Mouse (Mus musculus) monocyte, adult 2 months (primary cell): ENCODE measurements around the gene Agbl3.

Source experiments
- DNase-seq, 2 experiments: peaks; one replicate each; pipeline ENCODE4 v3.0.0; 2022; ENCODE audit warnings: low spot score in 2 of 2, low read depth in 1 of 2

Agbl3 gene

DNA sequence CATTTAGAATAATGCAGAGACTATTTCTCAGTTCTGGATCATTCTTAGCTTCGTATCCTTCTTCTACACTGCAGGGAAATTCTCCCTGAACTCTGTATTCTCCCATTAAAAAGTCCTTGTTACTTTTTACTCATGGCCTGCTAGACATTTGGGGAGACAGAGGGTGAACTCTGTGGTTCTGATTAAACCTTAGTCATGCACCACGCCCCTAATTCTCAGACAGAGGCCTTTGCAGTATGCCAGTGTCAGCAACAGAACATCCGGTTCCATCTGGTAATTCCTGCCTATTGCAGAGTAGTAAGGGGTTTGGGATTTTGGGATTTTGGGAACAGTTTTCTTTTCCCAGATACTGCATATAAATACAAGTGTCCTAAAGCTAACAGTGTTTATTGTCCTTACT is 16.6 kb downstream of the Agbl3 start:
- no peak for DNase-seq

DNA sequence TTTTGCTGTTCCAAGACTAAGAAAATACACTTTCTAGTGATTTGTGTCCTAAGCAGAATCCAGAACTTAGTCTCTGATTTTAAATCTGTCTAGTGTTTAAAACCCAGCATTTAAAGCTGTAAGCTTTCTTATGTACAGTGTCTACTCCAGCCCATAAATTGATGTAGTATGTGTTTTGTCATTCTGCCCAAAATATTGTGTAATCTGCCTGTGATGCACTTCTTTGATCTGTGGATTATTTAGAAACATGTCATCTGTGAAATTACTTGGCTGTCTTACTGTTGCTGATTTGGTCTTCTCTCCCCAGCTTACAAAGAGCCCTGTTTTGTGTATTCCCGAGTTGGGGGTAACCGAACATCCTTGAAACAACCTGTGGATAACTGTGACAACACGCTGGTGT is 17.7 kb downstream of the Agbl3 start:
- DNase-seq = no peak

GRCm38 (mm10) chr6:34805582-34805981 is 25.4 kb downstream of the Agbl3 start:
- no peak for DNase-seq

DNA sequence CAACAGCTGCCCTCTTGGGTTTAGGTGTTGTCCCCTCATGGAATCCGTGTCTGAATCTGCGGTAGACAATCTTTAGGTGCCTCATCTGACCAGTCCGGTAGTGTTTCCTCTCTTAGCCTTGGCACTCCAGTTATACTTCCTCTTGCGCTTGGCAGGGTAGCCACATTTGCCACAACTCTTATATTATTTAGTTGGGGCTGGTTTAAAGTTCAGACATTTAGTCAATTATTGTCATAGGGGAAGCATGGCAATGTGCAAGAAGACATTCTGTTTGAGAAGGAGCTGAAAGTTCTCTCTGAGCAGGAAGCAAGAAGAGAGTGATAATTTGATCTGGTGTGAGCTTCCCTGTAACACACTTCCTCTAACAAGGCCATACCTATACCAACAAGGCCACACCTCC is 30.4 kb downstream of the Agbl3 start:
- no peak for DNase-seq

- no peak for DNase-seq
Measured at GRCm38 (mm10) chr6:34824406-34824805, 44.2 kb downstream of the Agbl3 start.

DNA sequence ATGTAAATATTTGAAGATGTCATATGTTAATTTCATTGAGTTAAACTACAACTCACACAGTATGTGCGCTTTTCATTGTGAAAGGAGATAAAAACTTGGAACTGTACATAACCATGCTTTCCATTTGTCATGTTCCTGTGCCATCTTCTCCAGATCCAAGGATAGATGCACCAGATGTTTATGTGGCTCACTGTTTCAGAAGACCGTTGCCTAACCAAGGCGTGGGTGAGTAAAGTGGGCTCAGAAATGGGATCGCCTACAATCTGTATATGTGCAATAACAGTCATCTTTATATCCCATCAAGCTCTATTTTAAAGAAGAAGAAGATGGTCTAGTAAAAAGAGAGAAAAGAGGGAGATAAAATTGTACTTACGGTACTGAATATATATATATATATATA is 52.1 kb downstream of the Agbl3 start:
- no peak for DNase-seq

- DNase-seq = no peak
Measured at GRCm38 (mm10) chr6:34861546-34862053, 81.4 kb downstream of the Agbl3 start.

GRCm38 (mm10) chr6:34862381-34862780 is 82.1 kb downstream of the Agbl3 start:
- no peak for DNase-seq

GRCm38 (mm10) chr6:34862791-34863403 is 82.7 kb downstream of the Agbl3 start, which contains the start of gene Tmem140:
Tmem140 (plus strand) TSS chr6:34863146.
- peak in 1 of 2 experiments; percentile 26 for DNase-seq

DNA sequence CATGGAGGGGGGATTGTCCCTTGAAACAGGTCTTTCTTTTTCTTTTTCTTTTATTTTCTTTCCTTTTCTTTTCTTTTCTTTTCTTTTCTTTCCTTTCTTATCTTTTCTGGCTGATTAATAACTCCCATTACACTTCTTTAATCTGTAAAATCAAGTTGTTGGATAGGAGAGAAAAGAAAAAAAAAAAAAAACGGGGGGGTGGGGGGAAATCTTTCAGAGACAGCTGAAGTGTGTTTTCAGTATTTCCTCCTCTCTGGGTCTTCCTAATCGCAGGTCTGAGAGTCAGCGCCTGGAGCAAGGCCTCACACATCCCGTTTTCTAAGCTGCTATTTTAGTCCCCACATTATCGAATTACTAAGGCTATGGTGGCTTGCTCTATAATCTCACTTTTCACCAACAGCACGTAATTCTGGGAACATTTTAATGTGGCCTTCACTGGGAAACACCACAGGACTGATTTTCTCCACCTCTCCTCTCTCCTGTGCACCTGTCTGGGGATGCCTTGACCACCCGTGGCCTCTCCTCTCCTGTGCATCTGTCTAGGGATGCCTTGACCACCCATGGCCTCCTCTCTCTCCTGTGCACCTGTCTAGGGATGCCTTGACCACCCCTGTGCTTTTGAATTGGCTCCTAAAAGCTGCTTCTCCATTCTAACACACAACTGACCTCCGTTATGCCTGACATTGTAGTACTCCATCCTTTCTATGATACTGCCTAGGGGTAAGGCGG is 83.7 kb downstream of the Agbl3 start:
- DNase-seq = no peak

- DNase-seq = no peak
Measured at GRCm38 (mm10) chr6:34865213-34865612, 85.0 kb downstream of the Agbl3 start.

DNA sequence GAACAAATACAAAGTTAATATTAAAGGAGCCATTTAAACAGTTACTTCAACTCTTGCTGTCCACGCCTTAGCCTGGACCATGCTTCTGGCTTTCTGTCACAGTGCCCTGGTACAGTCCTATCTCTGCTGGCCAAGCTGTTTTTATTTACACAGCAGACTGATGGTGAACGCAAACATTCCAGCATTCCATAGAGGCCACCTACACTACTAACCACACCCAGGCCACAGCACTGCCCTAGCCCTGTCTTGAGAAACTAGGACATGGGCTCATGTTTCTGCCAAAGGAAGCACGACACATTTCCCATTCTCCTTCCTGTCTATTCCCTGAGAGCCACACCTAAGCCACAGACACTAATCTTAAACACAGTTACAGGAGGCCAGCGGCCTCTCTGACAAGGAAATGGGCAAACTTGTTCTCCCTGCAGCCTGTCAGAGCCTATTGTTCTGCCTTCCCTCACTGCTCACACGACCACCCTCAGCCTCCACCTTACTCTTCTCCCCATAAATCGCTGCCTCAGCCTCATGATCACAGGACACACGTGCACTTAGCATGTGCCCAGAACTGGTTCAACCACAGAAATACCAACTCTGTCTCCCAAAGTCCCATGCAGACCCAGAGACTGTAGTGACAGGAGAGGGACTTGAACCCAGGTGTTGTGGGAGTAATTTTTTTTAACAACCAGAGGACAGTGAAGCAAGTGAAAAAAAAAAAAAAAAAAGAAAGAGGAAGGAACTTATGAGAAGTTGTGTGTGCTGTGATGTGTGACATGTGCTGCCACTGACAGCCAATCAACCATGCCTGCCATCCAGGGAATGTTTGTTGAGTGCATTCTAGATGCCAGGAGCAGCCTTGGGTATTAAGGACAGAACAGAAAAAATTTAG is 85.7 kb downstream of the Agbl3 start:
- no peak for DNase-seq

GRCm38 (mm10) chr6:34866786-34867185 is 86.6 kb downstream of the Agbl3 start:
- no peak for DNase-seq

DNA sequence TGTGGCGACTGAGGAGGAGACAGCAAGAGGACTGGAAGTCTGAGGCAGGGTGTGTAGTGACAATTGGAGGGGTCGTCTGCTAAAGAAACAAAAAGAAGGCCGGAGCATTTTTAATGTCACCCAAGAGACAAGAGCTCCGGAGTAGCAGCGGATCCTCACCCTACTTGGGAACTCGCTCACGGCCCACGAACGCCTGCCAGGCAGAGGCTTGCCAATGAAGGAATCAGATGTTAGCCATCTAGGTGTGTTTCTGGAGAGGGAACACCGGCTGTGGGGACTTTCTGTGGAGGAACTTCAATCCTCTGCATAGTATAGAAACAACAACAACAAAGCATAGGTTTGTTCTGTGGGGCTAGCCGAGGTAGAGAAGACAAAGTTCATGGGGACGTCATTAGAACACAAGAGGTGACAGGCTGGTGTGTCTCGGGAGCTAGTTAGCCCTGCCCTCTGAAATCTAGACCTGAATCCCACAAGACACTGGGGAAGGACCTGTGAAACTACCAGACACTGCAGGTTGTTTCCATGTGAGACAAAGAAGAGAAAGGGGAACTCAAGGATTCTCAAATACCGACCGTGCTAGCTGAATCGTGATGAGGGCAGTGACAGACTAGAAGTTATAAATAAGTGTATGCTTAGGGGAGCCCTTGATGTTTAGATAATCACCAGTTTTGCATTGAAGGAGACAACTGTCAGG is 87.2 kb downstream of the Agbl3 start:
- DNase-seq = no peak

DNA sequence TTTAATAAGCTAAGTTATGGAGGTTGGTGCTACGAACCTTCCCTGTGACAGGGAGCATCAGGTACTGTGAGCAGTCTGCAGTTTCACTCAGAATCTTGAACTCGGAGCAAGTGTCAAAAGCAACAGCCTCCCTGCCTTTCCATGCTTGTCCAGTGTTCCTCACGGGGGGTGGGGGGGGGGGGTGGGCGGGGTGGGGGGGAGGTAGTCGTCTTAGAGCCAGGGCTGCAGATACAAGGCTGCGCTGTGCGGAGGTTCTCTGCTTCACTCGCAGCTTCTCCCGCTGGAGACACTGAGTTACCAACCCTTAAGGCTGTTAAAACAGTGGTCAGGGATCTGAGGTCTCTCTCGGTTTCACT is 87.7 kb downstream of the Agbl3 start:
- no peak for DNase-seq

DNA sequence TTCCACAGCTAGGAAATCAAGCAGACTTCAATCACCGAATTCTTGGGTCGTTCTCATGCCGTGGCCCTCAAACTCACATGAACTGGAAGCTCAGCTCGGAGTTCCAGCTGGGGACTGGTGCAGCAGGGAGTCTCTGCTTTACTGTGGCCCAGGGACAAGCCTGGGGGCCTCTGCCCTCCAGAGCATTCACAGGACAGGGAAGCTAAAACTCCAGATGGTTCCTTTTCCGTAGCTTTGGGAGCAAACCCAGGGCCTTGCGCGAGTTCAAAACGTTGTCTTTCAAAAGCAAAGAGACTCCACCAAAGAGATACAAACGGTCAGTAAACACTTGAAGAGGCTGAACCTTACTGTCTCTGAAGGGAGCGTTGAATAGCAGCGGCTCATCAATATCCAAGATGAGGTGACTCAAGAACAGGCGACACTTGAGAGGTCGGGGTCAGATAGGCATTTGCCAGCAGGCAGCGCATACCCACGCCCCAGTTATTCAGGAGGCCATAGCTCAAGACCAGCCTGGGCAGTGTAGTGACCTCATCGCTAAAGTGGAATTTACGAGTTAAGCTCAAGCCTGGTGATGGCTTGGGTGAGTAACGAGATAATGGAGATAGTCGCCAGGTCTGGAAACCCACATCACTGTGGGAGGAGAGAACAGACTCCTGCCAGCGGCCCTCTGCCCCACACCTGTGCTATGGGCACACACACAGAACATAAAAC is 88.4 kb downstream of the Agbl3 start:
- no peak for DNase-seq

DNA sequence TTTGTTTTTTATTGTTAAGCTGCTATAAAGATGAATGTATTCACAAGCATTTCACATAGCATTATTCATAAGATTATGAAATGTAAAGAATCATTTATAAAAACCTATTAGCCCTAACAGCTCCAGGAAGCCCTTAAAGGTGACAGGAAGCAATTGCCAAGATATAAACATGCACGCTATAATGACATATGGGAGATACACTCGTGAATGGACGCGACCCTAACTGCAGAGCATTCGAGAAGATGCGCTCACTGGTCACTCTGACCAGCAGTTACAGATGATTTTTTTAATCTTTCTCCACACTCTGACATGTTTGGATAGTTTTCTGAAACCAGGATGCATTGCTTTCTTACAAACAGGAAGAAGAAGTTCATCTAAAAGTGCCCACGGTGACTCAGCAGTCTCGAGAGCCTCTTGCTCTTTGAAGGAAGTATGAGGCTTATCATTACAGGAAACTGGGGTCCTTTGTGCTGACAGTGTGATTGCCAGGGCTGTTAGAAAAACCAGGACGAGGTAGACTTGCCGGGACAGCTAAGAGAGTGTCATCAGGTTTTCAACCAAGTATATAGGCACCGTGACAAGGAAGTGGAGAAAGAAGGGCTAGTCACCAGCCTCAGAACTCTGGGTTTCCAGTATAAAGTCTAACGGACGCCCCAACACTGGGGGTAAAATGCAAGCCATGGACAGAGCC is 89.1 kb downstream of the Agbl3 start:
- DNase-seq = no peak

- DNase-seq = peak in 1 of 2 experiments; percentile 0
Measured at GRCm38 (mm10) chr6:34870136-34870535, 89.9 kb downstream of the Agbl3 start.

DNA sequence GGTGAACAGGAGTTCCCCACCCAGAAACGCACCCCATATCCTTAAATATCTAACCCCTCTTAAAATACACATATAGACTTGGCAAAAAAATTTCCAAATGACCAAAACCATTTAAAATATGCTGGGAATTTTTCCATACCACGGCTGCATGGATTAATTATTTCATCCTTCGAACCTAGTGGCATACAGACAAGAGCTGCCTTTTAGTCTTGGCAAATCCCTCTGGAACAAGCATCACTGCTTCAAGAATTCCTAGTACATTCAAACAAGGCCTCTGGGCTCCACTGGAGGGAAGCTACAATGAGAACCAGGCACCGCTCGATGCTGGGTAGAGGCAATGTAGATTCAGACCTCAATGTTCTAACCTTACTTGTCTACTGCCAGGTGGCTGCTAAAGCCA is 90.5 kb downstream of the Agbl3 start:
- no peak for DNase-seq

GRCm38 (mm10) chr6:34871929-34872328 is 91.7 kb downstream of the Agbl3 start:
- no peak for DNase-seq
